Mouse (Mus musculus): ENCODE measurements around the gene Ehd1. TPM values are rescaled to one million over a fixed set of nuclear protein-coding genes. Genes with fewer than 3 reads are reported as not detected.

Gene Ehd1
- polyA plus RNA-seq, 1 experiment: 72.9 TPM

DNA sequence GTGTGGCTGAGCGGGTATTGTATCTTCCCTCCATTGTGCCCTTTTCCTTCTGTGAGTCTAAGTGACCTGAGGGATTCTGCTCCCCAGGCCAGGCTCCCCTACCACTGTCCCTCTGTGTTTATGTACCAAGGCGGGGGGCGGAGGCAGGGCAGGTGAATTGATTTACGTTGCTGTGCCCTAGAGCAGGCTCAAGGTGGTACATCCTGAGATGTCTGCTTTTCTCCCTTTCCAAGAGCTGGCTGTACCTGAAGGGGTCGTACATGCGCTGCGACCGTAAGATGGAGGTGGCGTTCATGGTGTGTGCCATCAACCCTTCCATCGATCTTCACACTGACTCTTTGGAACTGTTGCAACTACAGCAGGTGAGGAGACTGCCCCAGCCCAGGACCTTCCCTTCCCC lies 60.4 kb downstream of the Ehd1 start:
- peaks cover 10% of the 10 kb centered on the region; the same call in 1 of the 2 replicates for H3K4me1 ChIP-seq (ENCODE audit: control insufficient read depth, insufficient read depth, low read length)
- no peak overlapping the region for H3K27ac ChIP-seq (ENCODE audit: insufficient read depth, low read length)
- TF ChIP-seq CTCF (IDR thresholded peaks at IDR 0.05; ENCODE audit: borderline replicate concordance, insufficient read depth, low read length): no peak
- no peak for TF ChIP-seq POLR2A (IDR thresholded peaks at IDR 0.05; ENCODE audit: low read depth, low read length)
- H3K4me3 ChIP-seq (ENCODE audit: insufficient read depth, low read length): peak overlapping the region; percentile 83

DNA sequence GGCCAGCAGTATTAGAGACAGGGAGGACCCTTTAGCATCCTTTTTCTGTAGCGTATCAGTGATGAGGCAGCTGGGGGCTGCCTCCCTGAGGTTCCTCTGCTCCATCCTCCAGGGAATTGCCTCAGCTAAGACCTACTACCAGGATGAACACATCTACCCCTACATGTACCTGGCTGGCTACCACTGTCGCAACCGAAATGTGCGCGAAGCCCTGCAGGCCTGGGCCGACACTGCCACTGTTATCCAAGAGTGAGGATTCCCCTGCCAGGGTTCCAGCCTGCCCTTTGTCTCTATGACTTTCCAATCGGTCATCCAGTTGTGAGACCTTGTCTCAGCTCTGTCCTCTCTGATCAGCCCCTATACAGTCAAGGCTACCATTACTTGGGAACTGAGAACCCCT lies 61.6 kb downstream of the Ehd1 start:
- TF ChIP-seq CTCF (IDR thresholded peaks at IDR 0.05; ENCODE audit: borderline replicate concordance, insufficient read depth, low read length) (no peak), POLR2A (IDR thresholded peaks at IDR 0.05; ENCODE audit: low read depth, low read length) (no peak)
- Histone ChIP-seq H3K4me1 (ENCODE audit: control insufficient read depth, insufficient read depth, low read length) (peaks cover 10% of the 10 kb centered on the region; the same call in 1 of the 2 replicates), H3K4me3 (ENCODE audit: insufficient read depth, low read length) (no peak overlapping the region), H3K27ac (ENCODE audit: insufficient read depth, low read length) (no peak overlapping the region)

DNA sequence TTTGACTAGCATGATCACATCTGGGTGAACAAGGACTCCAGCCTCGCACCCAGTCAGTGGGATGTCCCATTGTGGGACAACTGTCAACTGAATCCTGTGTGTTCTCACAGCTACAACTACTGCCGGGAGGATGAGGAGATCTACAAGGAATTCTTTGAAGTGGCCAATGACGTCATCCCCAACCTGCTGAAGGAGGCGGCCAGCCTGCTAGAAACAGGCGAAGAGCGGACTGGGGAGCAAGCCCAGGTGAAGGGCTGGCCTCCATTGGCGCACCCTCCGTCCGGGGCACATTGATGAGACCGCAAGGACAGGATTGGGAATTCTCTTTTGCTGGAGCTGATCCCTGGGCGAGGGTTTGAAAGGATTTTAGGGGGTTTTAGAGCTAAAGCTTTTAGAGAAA lies 62.2 kb downstream of the Ehd1 start:
- no peak overlapping the region for H3K4me3 ChIP-seq (ENCODE audit: insufficient read depth, low read length)
- H3K27ac ChIP-seq (ENCODE audit: insufficient read depth, low read length): no peak overlapping the region
- peaks cover 10% of the 10 kb centered on the region; the same call in 1 of the 2 replicates for H3K4me1 ChIP-seq (ENCODE audit: control insufficient read depth, insufficient read depth, low read length)
- no peak for TF ChIP-seq CTCF (IDR thresholded peaks at IDR 0.05; ENCODE audit: borderline replicate concordance, insufficient read depth, low read length)

DNA sequence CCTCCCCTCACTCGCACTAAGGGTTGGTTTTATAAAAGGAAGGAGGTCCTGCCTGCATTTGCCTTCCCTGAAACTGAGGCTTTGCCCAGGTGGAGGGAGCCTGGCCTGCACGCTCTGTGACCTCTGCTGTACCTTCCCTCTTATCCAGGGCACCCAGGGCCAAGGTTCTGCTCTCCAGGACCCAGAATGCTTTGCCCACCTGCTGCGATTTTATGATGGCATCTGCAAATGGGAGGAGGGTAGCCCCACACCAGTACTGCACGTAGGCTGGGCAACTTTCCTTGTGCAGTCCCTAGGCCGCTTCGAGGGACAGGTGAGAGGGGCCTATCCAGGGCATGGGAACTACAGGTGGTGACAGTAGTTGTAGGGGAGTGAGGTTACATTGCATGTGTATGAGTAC lies 62.7 kb downstream of the Ehd1 start:
- no peak for TF ChIP-seq POLR2A (IDR thresholded peaks at IDR 0.05; ENCODE audit: low read depth, low read length)
- TF ChIP-seq CTCF (IDR thresholded peaks at IDR 0.05; ENCODE audit: borderline replicate concordance, insufficient read depth, low read length): no peak
- Histone ChIP-seq H3K4me3 (ENCODE audit: insufficient read depth, low read length) (no peak overlapping the region), H3K27ac (ENCODE audit: insufficient read depth, low read length) (no peak overlapping the region), H3K4me1 (ENCODE audit: control insufficient read depth, insufficient read depth, low read length) (peaks cover 8% of the 10 kb centered on the region; the same call in 1 of the 2 replicates)

DNA sequence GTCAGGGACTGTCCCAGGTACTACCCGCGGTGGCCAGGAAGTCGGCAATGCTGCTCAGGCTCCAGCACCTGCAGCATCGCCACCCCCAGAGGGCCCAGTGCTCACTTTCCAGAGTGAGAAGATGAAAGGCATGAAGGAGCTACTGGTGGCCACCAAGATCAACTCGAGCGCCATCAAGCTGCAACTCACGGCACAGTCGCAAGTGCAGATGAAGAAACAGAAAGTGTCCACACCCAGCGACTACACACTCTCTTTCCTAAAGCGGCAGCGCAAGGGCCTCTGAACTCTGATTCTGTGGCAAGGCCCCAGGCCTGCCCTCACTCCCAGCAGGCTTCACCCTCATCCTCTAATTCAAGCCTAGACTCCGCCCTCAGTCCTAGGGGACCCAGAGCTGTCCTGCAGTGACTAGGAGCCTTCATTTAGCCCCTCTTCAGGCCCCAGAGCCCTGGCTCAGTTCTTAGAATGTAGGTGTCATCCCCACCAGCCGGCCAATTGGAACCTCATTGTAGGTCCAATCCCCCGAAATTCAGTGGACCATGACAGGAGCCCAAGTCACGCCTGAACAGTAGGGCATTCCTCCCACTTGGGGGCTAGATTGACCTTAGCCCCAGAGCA lies 63.5 kb downstream of the Ehd1 start:
- Histone ChIP-seq H3K4me3 (ENCODE audit: insufficient read depth, low read length) (no peak overlapping the region), H3K4me1 (ENCODE audit: control insufficient read depth, insufficient read depth, low read length) (peaks cover 5% of the 10 kb centered on the region; the same call in 1 of the 2 replicates), H3K27ac (ENCODE audit: insufficient read depth, low read length) (no peak overlapping the region)
- TF ChIP-seq POLR2A (IDR thresholded peaks at IDR 0.05; ENCODE audit: low read depth, low read length) (no peak), CTCF (IDR thresholded peaks at IDR 0.05; ENCODE audit: borderline replicate concordance, insufficient read depth, low read length) (no peak)

DNA sequence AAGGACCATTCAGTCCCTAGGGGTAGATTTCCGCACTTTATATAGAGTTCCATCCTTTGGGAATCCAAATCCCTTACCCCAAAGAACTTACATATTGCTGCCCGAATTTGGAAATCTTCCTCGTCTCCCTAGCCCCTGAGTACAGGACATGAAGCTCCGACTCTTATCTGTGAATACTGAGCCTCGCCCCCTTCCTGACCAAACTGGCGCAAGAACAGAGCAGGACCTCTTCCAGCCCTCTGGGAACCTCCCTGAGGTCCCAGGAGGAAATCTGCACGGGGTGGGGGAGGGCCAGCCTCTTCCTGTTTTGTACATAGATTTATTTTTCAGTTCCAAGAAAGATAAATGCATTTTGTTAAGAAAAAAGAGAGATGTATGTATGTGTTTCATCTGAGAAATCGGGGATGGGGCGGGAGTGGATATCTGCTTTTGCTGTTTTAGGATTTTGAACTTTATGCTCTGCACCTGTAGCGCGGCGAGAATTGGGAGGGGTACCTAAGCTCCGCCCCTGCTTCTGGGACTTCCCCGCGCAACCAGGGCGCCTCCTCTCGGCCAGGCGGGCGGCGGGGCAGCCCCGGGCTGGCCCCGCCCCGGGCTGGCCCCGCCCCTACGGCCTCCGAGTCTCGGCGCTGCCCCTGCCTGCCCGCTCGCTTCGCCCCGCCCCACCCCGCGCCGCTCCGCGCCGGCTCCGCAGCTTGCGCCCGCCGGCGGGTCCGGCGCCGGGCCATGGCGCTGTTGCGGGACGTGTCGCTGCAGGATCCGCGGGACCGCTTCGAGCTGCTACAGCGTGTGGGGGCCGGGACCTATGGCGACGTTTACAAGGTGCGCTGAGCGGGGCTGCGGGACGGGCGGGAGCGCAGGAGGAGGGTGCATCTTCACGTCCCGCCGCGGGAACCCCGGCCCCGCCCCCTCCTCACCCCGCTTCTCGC lies 64.3 kb downstream of the Ehd1 start, which contains the start of gene Map4k2:
Gene Map4k2, plus strand, starts transcription at position 612 of the 929 bp plus-strand sequence.
- TF ChIP-seq POLR2A (IDR thresholded peaks at IDR 0.05; ENCODE audit: low read depth, low read length) (peak; percentile 49; the same call in 1 of the 2 replicates), CTCF (IDR thresholded peaks at IDR 0.05; ENCODE audit: borderline replicate concordance, insufficient read depth, low read length) (0 out of 2 replicates have a peak, but pooled peaks have one; percentile 2)
- peak within 1 kb of the TSS; percentile 61 for H3K4me3 ChIP-seq (ENCODE audit: insufficient read depth, low read length)
- no peak within 1 kb of the TSS for H3K27ac ChIP-seq (ENCODE audit: insufficient read depth, low read length)
- H3K4me1 ChIP-seq (ENCODE audit: control insufficient read depth, insufficient read depth, low read length): peaks cover 5% of the 10 kb centered on the region; the same call in 1 of the 2 replicates

DNA sequence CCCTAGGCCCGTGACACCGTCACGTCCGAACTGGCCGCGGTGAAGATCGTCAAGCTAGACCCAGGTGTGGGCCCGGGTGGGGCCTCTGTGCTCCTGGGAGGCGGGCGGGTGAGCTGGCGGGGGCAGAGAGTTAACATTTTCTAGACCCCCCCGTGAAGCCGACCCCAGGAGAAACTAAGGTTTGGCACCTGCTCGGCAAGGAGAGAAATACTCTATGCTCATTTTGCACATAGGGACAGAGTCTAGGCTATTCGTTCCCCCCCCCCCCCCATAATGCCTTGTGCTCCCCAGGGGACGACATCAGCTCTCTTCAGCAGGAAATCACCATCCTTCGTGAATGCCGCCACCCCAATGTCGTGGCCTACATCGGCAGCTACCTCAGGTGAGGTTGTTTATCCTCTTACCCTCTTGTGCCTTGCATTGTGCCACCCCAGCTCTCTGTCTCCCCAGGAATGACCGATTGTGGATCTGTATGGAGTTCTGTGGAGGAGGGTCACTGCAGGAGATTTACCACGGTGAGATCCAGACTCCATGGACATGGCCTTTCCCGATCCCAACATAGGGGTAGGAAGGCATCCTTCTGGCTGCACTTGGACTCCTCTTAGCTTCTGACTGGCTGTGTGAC lies 65.0 kb downstream of the Ehd1 start:
- peaks cover 5% of the 10 kb centered on the region; the same call in 1 of the 2 replicates for H3K4me1 ChIP-seq (ENCODE audit: control insufficient read depth, insufficient read depth, low read length)
- H3K4me3 ChIP-seq (ENCODE audit: insufficient read depth, low read length): peak overlapping the region; percentile 61
- no peak overlapping the region for H3K27ac ChIP-seq (ENCODE audit: insufficient read depth, low read length)
- TF ChIP-seq POLR2A (IDR thresholded peaks at IDR 0.05; ENCODE audit: low read depth, low read length): no peak
- no peak for TF ChIP-seq CTCF (IDR thresholded peaks at IDR 0.05; ENCODE audit: borderline replicate concordance, insufficient read depth, low read length)

DNA sequence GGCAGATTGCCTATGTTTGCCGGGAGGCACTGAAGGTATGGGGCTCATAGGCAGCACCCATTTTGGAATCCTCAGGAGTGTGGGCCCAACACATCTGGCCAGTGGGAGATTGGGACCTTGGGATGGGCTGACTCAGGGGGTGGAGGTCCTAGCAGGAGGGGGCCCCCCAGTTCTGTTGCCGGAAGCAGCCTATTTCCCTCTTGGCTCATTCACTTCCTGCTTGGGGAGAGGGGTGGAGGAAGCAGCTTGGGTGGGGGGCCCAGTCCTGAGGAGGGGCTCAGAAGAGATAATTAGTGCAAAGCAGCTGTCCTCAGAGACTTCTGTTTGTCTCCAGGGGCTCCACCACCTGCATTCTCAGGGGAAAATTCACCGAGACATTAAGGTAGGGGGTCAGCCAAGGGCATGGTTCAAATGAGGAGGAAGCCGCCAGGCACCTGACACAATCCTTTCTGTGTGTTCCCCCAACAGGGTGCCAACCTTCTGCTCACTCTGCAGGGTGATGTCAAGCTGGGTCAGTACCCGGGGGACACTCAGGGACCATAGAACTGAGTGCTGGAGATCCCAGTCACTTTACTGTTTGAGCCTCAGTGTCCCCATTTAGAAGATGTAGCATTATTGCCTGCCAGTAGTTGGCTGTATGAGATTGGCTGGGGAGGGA lies 65.9 kb downstream of the Ehd1 start:
- TF ChIP-seq CTCF (IDR thresholded peaks at IDR 0.05; ENCODE audit: borderline replicate concordance, insufficient read depth, low read length) (no peak), POLR2A (IDR thresholded peaks at IDR 0.05; ENCODE audit: low read depth, low read length) (no peak)
- Histone ChIP-seq H3K4me1 (ENCODE audit: control insufficient read depth, insufficient read depth, low read length) (no peaks in the 10 kb centered on the region), H3K4me3 (ENCODE audit: insufficient read depth, low read length) (no peak overlapping the region), H3K27ac (ENCODE audit: insufficient read depth, low read length) (no peak overlapping the region)
